Mouse (Mus musculus): Measurements from ENCODE around the gene Hspa1b. TPM values are rescaled to one million over a fixed set of nuclear protein-coding genes. Genes with fewer than 3 reads are reported as not detected.

Hspa1b gene
- polyA plus RNA-seq, 1 experiment from 2014 or later: 0.26 TPM

GRCm38 (mm10) chr17:34928841-34929240 lies 30.2 kb downstream of the Hspa1b start:
- Histone ChIP-seq H3K27me3 (ENCODE audit: control insufficient read depth, insufficient read depth, low read length) (no peaks in the 10 kb centered on the region), H3K4me2 (no peak overlapping the region), H3K9ac (ENCODE audit: low read length) (no peak overlapping the region), H3K9me3 (ENCODE audit: control insufficient read depth, low read length) (no peaks in the 10 kb centered on the region), H3K4me1 (ENCODE audit: control insufficient read depth, insufficient read depth, low read length) (peaks cover 4% of the 10 kb centered on the region), H3K27ac (ENCODE audit: low read depth, low read length) (no peak overlapping the region), H3K36me3 (ENCODE audit: control insufficient read depth, insufficient read depth, low read length) (no peaks in the 10 kb centered on the region), H3K4me3 (ENCODE audit: low read depth, low read length) (no peak overlapping the region)
- peak; percentile 77 for DNase-seq (ENCODE audit: low spot score, missing footprints)
- 75% methylated on average over 4 of the region's 4 CpGs for WGBS
- no peak for ATAC-seq (ENCODE audit: low FRiP score)

GRCm38 (mm10) chr17:34927306-34928019 lies 31.6 kb downstream of the Hspa1b start:
- H3K27me3 ChIP-seq (ENCODE audit: control insufficient read depth, insufficient read depth, low read length): no peaks in the 10 kb centered on the region
- no peaks in the 10 kb centered on the region for H3K9me3 ChIP-seq (ENCODE audit: control insufficient read depth, low read length)
- ATAC-seq (ENCODE audit: low FRiP score): no peak
- peak; percentile 17 for DNase-seq (ENCODE audit: low spot score, missing footprints)
- no peaks in the 10 kb centered on the region for H3K36me3 ChIP-seq (ENCODE audit: control insufficient read depth, insufficient read depth, low read length)
- peaks cover 4% of the 10 kb centered on the region for H3K4me1 ChIP-seq (ENCODE audit: control insufficient read depth, insufficient read depth, low read length)
- no peak overlapping the region for H3K4me2 ChIP-seq
- no peak overlapping the region for H3K9ac ChIP-seq (ENCODE audit: low read length)
- 87% methylated on average over 18 of the region's 18 CpGs for WGBS
- no peak overlapping the region for H3K27ac ChIP-seq (ENCODE audit: low read depth, low read length)
- H3K4me3 ChIP-seq (ENCODE audit: low read depth, low read length): no peak overlapping the region

- ATAC-seq (ENCODE audit: low FRiP score) (no peak), DNase-seq (ENCODE audit: low spot score, missing footprints) (peak; percentile 45)
- H3K4me2 ChIP-seq: no peak overlapping the region
- 76% methylated on average over 5 of the region's 5 CpGs for WGBS
- H3K27me3 ChIP-seq (ENCODE audit: control insufficient read depth, insufficient read depth, low read length): no peaks in the 10 kb centered on the region
- H3K9me3 ChIP-seq (ENCODE audit: control insufficient read depth, low read length): no peaks in the 10 kb centered on the region
- no peak overlapping the region for H3K27ac ChIP-seq (ENCODE audit: low read depth, low read length)
- H3K36me3 ChIP-seq (ENCODE audit: control insufficient read depth, insufficient read depth, low read length): no peaks in the 10 kb centered on the region
- no peaks in the 10 kb centered on the region for H3K4me1 ChIP-seq (ENCODE audit: control insufficient read depth, insufficient read depth, low read length)
- H3K9ac ChIP-seq (ENCODE audit: low read length): no peak overlapping the region
- no peak overlapping the region for H3K4me3 ChIP-seq (ENCODE audit: low read depth, low read length)
Observed at GRCm38 (mm10) chr17:34924258-34924657, 34.8 kb downstream of the Hspa1b start.

- Histone ChIP-seq H3K27ac (ENCODE audit: low read depth, low read length) (no peak overlapping the region), H3K36me3 (ENCODE audit: control insufficient read depth, insufficient read depth, low read length) (no peaks in the 10 kb centered on the region), H3K27me3 (ENCODE audit: control insufficient read depth, insufficient read depth, low read length) (no peaks in the 10 kb centered on the region), H3K4me2 (no peak overlapping the region), H3K4me1 (ENCODE audit: control insufficient read depth, insufficient read depth, low read length) (no peaks in the 10 kb centered on the region), H3K9ac (ENCODE audit: low read length) (no peak overlapping the region), H3K9me3 (ENCODE audit: control insufficient read depth, low read length) (no peaks in the 10 kb centered on the region), H3K4me3 (ENCODE audit: low read depth, low read length) (no peak overlapping the region)
- ATAC-seq (ENCODE audit: low FRiP score): no peak
- DNase-seq (ENCODE audit: low spot score, missing footprints): peak; percentile 65
- WGBS: 55% methylated on average over 6 of the region's 6 CpGs
Observed at GRCm38 (mm10) chr17:34922939-34923338, 36.1 kb downstream of the Hspa1b start.

GRCm38 (mm10) chr17:34917188-34917587 lies 41.9 kb downstream of the Hspa1b start:
- no peak overlapping the region for H3K27ac ChIP-seq (ENCODE audit: low read depth, low read length)
- WGBS: 81% methylated on average over 9 of the region's 9 CpGs
- no peaks in the 10 kb centered on the region for H3K9me3 ChIP-seq (ENCODE audit: control insufficient read depth, low read length)
- H3K9ac ChIP-seq (ENCODE audit: low read length): no peak overlapping the region
- no peaks in the 10 kb centered on the region for H3K27me3 ChIP-seq (ENCODE audit: control insufficient read depth, insufficient read depth, low read length)
- H3K4me1 ChIP-seq (ENCODE audit: control insufficient read depth, insufficient read depth, low read length): no peaks in the 10 kb centered on the region; the same call in 1 of the 2 replicates
- ATAC-seq (ENCODE audit: low FRiP score): no peak
- no peak overlapping the region for H3K4me3 ChIP-seq (ENCODE audit: low read depth, low read length)
- no peak overlapping the region for H3K4me2 ChIP-seq
- peak; percentile 23 for DNase-seq (ENCODE audit: low spot score, missing footprints)
- H3K36me3 ChIP-seq (ENCODE audit: control insufficient read depth, insufficient read depth, low read length): peaks cover 11% of the 10 kb centered on the region

- peaks cover 11% of the 10 kb centered on the region for H3K36me3 ChIP-seq (ENCODE audit: control insufficient read depth, insufficient read depth, low read length)
- H3K9ac ChIP-seq (ENCODE audit: low read length): no peak overlapping the region
- ATAC-seq (ENCODE audit: low FRiP score) (no peak), DNase-seq (ENCODE audit: low spot score, missing footprints) (peak; percentile 17)
- H3K4me1 ChIP-seq (ENCODE audit: control insufficient read depth, insufficient read depth, low read length): no peaks in the 10 kb centered on the region; the same call in 1 of the 2 replicates
- WGBS: 81% methylated on average over 5 of the region's 5 CpGs
- H3K4me3 ChIP-seq (ENCODE audit: low read depth, low read length): no peak overlapping the region
- H3K27me3 ChIP-seq (ENCODE audit: control insufficient read depth, insufficient read depth, low read length): no peaks in the 10 kb centered on the region
- H3K27ac ChIP-seq (ENCODE audit: low read depth, low read length): no peak overlapping the region
- no peaks in the 10 kb centered on the region for H3K9me3 ChIP-seq (ENCODE audit: control insufficient read depth, low read length)
- H3K4me2 ChIP-seq: no peak overlapping the region
Observed at GRCm38 (mm10) chr17:34916316-34916715, 42.7 kb downstream of the Hspa1b start.

GRCm38 (mm10) chr17:34915410-34915831 lies 43.6 kb downstream of the Hspa1b start:
- Histone ChIP-seq H3K4me3 (ENCODE audit: low read depth, low read length) (no peak overlapping the region), H3K9ac (ENCODE audit: low read length) (no peak overlapping the region), H3K36me3 (ENCODE audit: control insufficient read depth, insufficient read depth, low read length) (peaks cover 18% of the 10 kb centered on the region), H3K4me1 (ENCODE audit: control insufficient read depth, insufficient read depth, low read length) (no peaks in the 10 kb centered on the region; the same call in 1 of the 2 replicates), H3K27ac (ENCODE audit: low read depth, low read length) (no peak overlapping the region), H3K9me3 (ENCODE audit: control insufficient read depth, low read length) (no peaks in the 10 kb centered on the region), H3K27me3 (ENCODE audit: control insufficient read depth, insufficient read depth, low read length) (no peaks in the 10 kb centered on the region), H3K4me2 (no peak overlapping the region)
- 26% methylated on average over 11 of the region's 11 CpGs for WGBS
- no peak for DNase-seq (ENCODE audit: low spot score, missing footprints)
- 0 out of 2 replicates have a peak, but pooled peaks have one; percentile 53 for ATAC-seq (ENCODE audit: low FRiP score)

- Histone ChIP-seq H3K9me3 (ENCODE audit: control insufficient read depth, low read length) (no peaks in the 10 kb centered on the region), H3K4me3 (ENCODE audit: low read depth, low read length) (no peak within 1 kb of the TSS), H3K36me3 (ENCODE audit: control insufficient read depth, insufficient read depth, low read length) (peaks cover 24% of the 10 kb centered on the region), H3K9ac (ENCODE audit: low read length) (no peak within 1 kb of the TSS), H3K27ac (ENCODE audit: low read depth, low read length) (no peak within 1 kb of the TSS), H3K4me1 (ENCODE audit: control insufficient read depth, insufficient read depth, low read length) (no peaks in the 10 kb centered on the region; the same call in 1 of the 2 replicates), H3K27me3 (ENCODE audit: control insufficient read depth, insufficient read depth, low read length) (no peaks in the 10 kb centered on the region), H3K4me2 (no peak within 1 kb of the TSS)
- DNase-seq (ENCODE audit: low spot score, missing footprints) (no peak), ATAC-seq (ENCODE audit: low FRiP score) (no peak)
- 38% methylated on average over 18 of the region's 18 CpGs for WGBS
Observed at GRCm38 (mm10) chr17:34913930-34914665, 44.9 kb downstream of the Hspa1b start, which contains the start of gene Slc44a4. TSS of gene Slc44a4 (plus strand) at chr17:34914466.

- ATAC-seq (ENCODE audit: low FRiP score): peak; percentile 47
- no peak overlapping the region for H3K9ac ChIP-seq (ENCODE audit: low read length)
- no peaks in the 10 kb centered on the region for H3K9me3 ChIP-seq (ENCODE audit: control insufficient read depth, low read length)
- H3K4me1 ChIP-seq (ENCODE audit: control insufficient read depth, insufficient read depth, low read length): no peaks in the 10 kb centered on the region; the same call in 1 of the 2 replicates
- peaks cover 40% of the 10 kb centered on the region for H3K36me3 ChIP-seq (ENCODE audit: control insufficient read depth, insufficient read depth, low read length)
- 46% methylated on average over 5 of the region's 5 CpGs for WGBS
- peak; percentile 97 for DNase-seq (ENCODE audit: low spot score, missing footprints)
- no peak overlapping the region for H3K27ac ChIP-seq (ENCODE audit: low read depth, low read length)
- H3K4me3 ChIP-seq (ENCODE audit: low read depth, low read length): no peak overlapping the region
- H3K27me3 ChIP-seq (ENCODE audit: control insufficient read depth, insufficient read depth, low read length): no peaks in the 10 kb centered on the region
- no peak overlapping the region for H3K4me2 ChIP-seq
Observed at GRCm38 (mm10) chr17:34911945-34912351, 47.1 kb downstream of the Hspa1b start.

All from midbrain, embryonic 11.5 days (tissue).